Mouse (Mus musculus): ENCODE data around the gene Tceal1.

Tceal1 gene

DNA sequence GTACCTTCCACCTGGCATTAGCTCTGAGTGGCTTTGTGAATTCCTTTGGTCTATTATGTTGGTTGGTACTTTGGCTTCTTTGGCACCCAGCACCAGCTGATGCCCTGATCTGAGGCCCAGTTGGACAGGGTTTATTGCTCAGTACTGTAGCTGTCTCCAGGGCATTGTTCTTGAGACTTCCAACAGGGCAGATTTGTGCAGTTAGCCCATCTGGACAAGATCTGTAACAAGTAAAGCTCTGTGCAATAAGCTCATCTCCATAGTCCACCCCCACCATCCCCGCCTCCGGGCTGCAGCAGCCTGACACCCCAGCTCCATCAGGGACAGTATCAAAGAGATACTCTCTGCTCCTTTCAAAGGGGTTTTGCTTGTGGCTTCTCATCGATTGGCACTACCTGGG lies 47.7 kb downstream of the Tceal1 start:
- DNase-seq = peak; percentile 50

Measured in right cerebral cortex, adult 18-20 months (tissue).